Mouse (Mus musculus): ENCODE measurements around the gene Blm. TPM values are rescaled to one million over a fixed set of nuclear protein-coding genes. Genes with fewer than 3 reads are reported as not detected.

Gene Blm
- total and polyA plus RNA-seq, 2 experiments from 2014 or later = 4.5 to 6.4 TPM

GRCm38 (mm10) chr7:80417601-80418000 is 117.3 kb downstream of the Blm start:
- H3K4me1 ChIP-seq (ENCODE audit: control insufficient read depth, insufficient read depth) = 0 out of 2 replicates have a peak, but pooled peaks cover 6% of the 10 kb centered on the region
- H3K4me3 ChIP-seq (ENCODE audit: low read depth, low read length) = no peak overlapping the region
- H3K9me3 ChIP-seq (replicated peaks; ENCODE audit: control insufficient read depth, low read length) = no peaks in the 10 kb centered on the region
- H3K36me3 ChIP-seq (replicated peaks; ENCODE audit: control insufficient read depth, insufficient read depth, low read length) = no peaks in the 10 kb centered on the region
- no peak for ATAC-seq (ENCODE audit: insufficient read depth, low read depth)
- TF ChIP-seq EP300 (IDR thresholded peaks at IDR 0.05; ENCODE audit: low read depth) (no peak), CTCF (IDR thresholded peaks at IDR 0.05; ENCODE audit: low read depth) (no peak)
- no peaks in the 10 kb centered on the region for H3K27me3 ChIP-seq (ENCODE audit: control insufficient read depth, insufficient read depth, low read length)
- no peak overlapping the region for H3K27ac ChIP-seq (ENCODE audit: low read depth)
- no peak overlapping the region for H3K9ac ChIP-seq (replicated peaks; ENCODE audit: low read depth, low read length)
- no peak overlapping the region for H3K4me2 ChIP-seq (ENCODE audit: low read depth, low read length)
- no peak for DNase-seq (ENCODE audit: low spot score)

GRCm38 (mm10) chr7:80416969-80417368 is 118.0 kb downstream of the Blm start:
- Histone ChIP-seq H3K27ac (ENCODE audit: low read depth) (no peak overlapping the region), H3K36me3 (replicated peaks; ENCODE audit: control insufficient read depth, insufficient read depth, low read length) (no peaks in the 10 kb centered on the region), H3K27me3 (ENCODE audit: control insufficient read depth, insufficient read depth, low read length) (no peaks in the 10 kb centered on the region), H3K4me3 (ENCODE audit: low read depth, low read length) (no peak overlapping the region), H3K4me1 (ENCODE audit: control insufficient read depth, insufficient read depth) (peaks cover 6% of the 10 kb centered on the region; the same call in 1 of the 2 replicates), H3K9ac (replicated peaks; ENCODE audit: low read depth, low read length) (no peak overlapping the region), H3K9me3 (replicated peaks; ENCODE audit: control insufficient read depth, low read length) (no peaks in the 10 kb centered on the region), H3K4me2 (ENCODE audit: low read depth, low read length) (no peak overlapping the region)
- 62% methylated on average over 7 of the region's 7 CpGs for WGBS
- ATAC-seq (ENCODE audit: insufficient read depth, low read depth) (no peak), DNase-seq (ENCODE audit: low spot score) (no peak)
- TF ChIP-seq CTCF (IDR thresholded peaks at IDR 0.05; ENCODE audit: low read depth) = no peak
- TF ChIP-seq EP300 (IDR thresholded peaks at IDR 0.05; ENCODE audit: low read depth) = no peak

GRCm38 (mm10) chr7:80414303-80414855 is 120.5 kb downstream of the Blm start:
- no peak overlapping the region for H3K9ac ChIP-seq (replicated peaks; ENCODE audit: low read depth, low read length)
- no peak overlapping the region for H3K4me3 ChIP-seq (ENCODE audit: low read depth, low read length)
- no peaks in the 10 kb centered on the region for H3K9me3 ChIP-seq (replicated peaks; ENCODE audit: control insufficient read depth, low read length)
- H3K4me1 ChIP-seq (ENCODE audit: control insufficient read depth, insufficient read depth) = peaks cover 6% of the 10 kb centered on the region; the same call in 1 of the 2 replicates
- WGBS = 70% methylated on average over 7 of the region's 7 CpGs
- no peak overlapping the region for H3K27ac ChIP-seq (ENCODE audit: low read depth)
- no peaks in the 10 kb centered on the region for H3K27me3 ChIP-seq (ENCODE audit: control insufficient read depth, insufficient read depth, low read length)
- no peak for ATAC-seq (ENCODE audit: insufficient read depth, low read depth)
- no peaks in the 10 kb centered on the region for H3K36me3 ChIP-seq (replicated peaks; ENCODE audit: control insufficient read depth, insufficient read depth, low read length)
- TF ChIP-seq EP300 (IDR thresholded peaks at IDR 0.05; ENCODE audit: low read depth) (no peak), CTCF (IDR thresholded peaks at IDR 0.05; ENCODE audit: low read depth) (no peak)
- H3K4me2 ChIP-seq (ENCODE audit: low read depth, low read length) = no peak overlapping the region
- no peak for DNase-seq (ENCODE audit: low spot score)

GRCm38 (mm10) chr7:80413512-80414302 is 121.2 kb downstream of the Blm start:
- H3K36me3 ChIP-seq (replicated peaks; ENCODE audit: control insufficient read depth, insufficient read depth, low read length) = no peaks in the 10 kb centered on the region
- WGBS = 73% methylated on average over 9 of the region's 9 CpGs
- TF ChIP-seq CTCF (IDR thresholded peaks at IDR 0.05; ENCODE audit: low read depth) = no peak
- TF ChIP-seq EP300 (IDR thresholded peaks at IDR 0.05; ENCODE audit: low read depth) = no peak
- H3K4me2 ChIP-seq (ENCODE audit: low read depth, low read length) = no peak overlapping the region
- no peak overlapping the region for H3K9ac ChIP-seq (replicated peaks; ENCODE audit: low read depth, low read length)
- H3K9me3 ChIP-seq (replicated peaks; ENCODE audit: control insufficient read depth, low read length) = no peaks in the 10 kb centered on the region
- H3K4me1 ChIP-seq (ENCODE audit: control insufficient read depth, insufficient read depth) = peaks cover 6% of the 10 kb centered on the region; the same call in 1 of the 2 replicates
- ATAC-seq (ENCODE audit: insufficient read depth, low read depth) (no peak), DNase-seq (ENCODE audit: low spot score) (no peak)
- no peaks in the 10 kb centered on the region for H3K27me3 ChIP-seq (ENCODE audit: control insufficient read depth, insufficient read depth, low read length)
- H3K4me3 ChIP-seq (ENCODE audit: low read depth, low read length) = no peak overlapping the region
- H3K27ac ChIP-seq (ENCODE audit: low read depth) = no peak overlapping the region

- Histone ChIP-seq H3K27me3 (ENCODE audit: control insufficient read depth, insufficient read depth, low read length) (no peaks in the 10 kb centered on the region), H3K27ac (ENCODE audit: low read depth) (no peak overlapping the region), H3K4me2 (ENCODE audit: low read depth, low read length) (no peak overlapping the region), H3K4me3 (ENCODE audit: low read depth, low read length) (no peak overlapping the region), H3K36me3 (replicated peaks; ENCODE audit: control insufficient read depth, insufficient read depth, low read length) (no peaks in the 10 kb centered on the region), H3K9ac (replicated peaks; ENCODE audit: low read depth, low read length) (no peak overlapping the region), H3K9me3 (replicated peaks; ENCODE audit: control insufficient read depth, low read length) (no peaks in the 10 kb centered on the region), H3K4me1 (ENCODE audit: control insufficient read depth, insufficient read depth) (peaks cover 6% of the 10 kb centered on the region; the same call in 1 of the 2 replicates)
- no peak for TF ChIP-seq EP300 (IDR thresholded peaks at IDR 0.05; ENCODE audit: low read depth)
- no peak for TF ChIP-seq CTCF (IDR thresholded peaks at IDR 0.05; ENCODE audit: low read depth)
- 85% methylated on average over 5 of the region's 5 CpGs for WGBS
- no peak for DNase-seq (ENCODE audit: low spot score)
- no peak for ATAC-seq (ENCODE audit: insufficient read depth, low read depth)
Observed at GRCm38 (mm10) chr7:80412781-80413180, 122.1 kb downstream of the Blm start.

Data from heart, postnatal 0 days (tissue).